Mouse (Mus musculus) erythroblast, embryonic 14.5 days (primary cell): ENCODE measurements around the gene 4931428L18Rik.

Experiments used
- GATA1 ChIP-seq: IDR thresholded peaks from 2 replicates; pipeline ENCODE4 v1.6.1; 2012; ENCODE audit warnings: low read length, inconsistent platforms, mixed read lengths
- TAL1 ChIP-seq: IDR thresholded peaks from 3 replicates; pipeline ENCODE4 v1.6.1; 2012; ENCODE audit warnings: low read length, inconsistent platforms, mixed read lengths

GRCm38 (mm10) chr1:30948361-30948949, 274.0 kb downstream of the 4931428L18Rik start:
- TF ChIP-seq GATA1 (no peak), TAL1 (no peak)
